Mouse (Mus musculus): ENCODE data around the gene Rbms2. TPM values are rescaled to one million over a fixed set of nuclear protein-coding genes. Genes with fewer than 3 reads are reported as not detected.
A peak's percentile ranks its signal among the peaks of the same experiment; 100 is the strongest.
"Not testable (repeated sequence)": the region's sequence is repeated elsewhere in the genome, so short reads cannot be mapped to it uniquely, and the experiment has no call there.

Rbms2 gene
- polyA plus RNA-seq, 1 experiment = 76.2 TPM

- Histone ChIP-seq H3K27ac (ENCODE audit: control insufficient read depth, insufficient read depth, low read length) (peak within 1 kb of the TSS; percentile 94), H3K4me1 (replicated peaks; ENCODE audit: control insufficient read depth, insufficient read depth, low read length) (peaks cover 22% of the 10 kb centered on the region)
- WGBS = under 1% methylated on average over 20 of the region's 20 CpGs
Observed at GRCm38 (mm10) chr10:128091564-128092505, 88.3 kb downstream of the Rbms2 start, which contains the start of gene Baz2a. Gene Baz2a (plus strand): TSS chr10:128091577.

GRCm38 (mm10) chr10:128090651-128091563 lies 89.2 kb downstream of the Rbms2 start:
- Histone ChIP-seq H3K36me3 (ENCODE audit: control insufficient read depth, insufficient read depth, low read length) (peaks cover 44% of the 10 kb centered on the region), H3K4me3 (ENCODE audit: control insufficient read depth, insufficient read depth, low read length) (peak overlapping the region; percentile 75), H3K27me3 (ENCODE audit: control insufficient read depth, insufficient read depth, low read length) (no peaks in the 10 kb centered on the region), H3K27ac (ENCODE audit: control insufficient read depth, insufficient read depth, low read length) (peak overlapping the region; percentile 94), H3K4me1 (replicated peaks; ENCODE audit: control insufficient read depth, insufficient read depth, low read length) (peaks cover 17% of the 10 kb centered on the region)
- WGBS = 5% methylated on average over 14 of the region's 14 CpGs
- DNase-seq = peak; percentile 92
- TF ChIP-seq CTCF (IDR thresholded peaks at IDR 0.05; ENCODE audit: borderline replicate concordance, control insufficient read depth, extremely low read depth, insufficient read depth, low read length, poor library complexity) (peak; percentile 67; the same call in 1 of the 2 replicates), POLR2A (IDR thresholded peaks at IDR 0.05; ENCODE audit: control insufficient read depth, extremely low read depth, insufficient read depth, low read length, poor library complexity) (no peak)

More at GRCm38 (mm10) chr10:128091564-128092505, 88.3 kb downstream of the Rbms2 start, which contains the start of gene Baz2a:
- TF ChIP-seq CTCF (IDR thresholded peaks at IDR 0.05; ENCODE audit: borderline replicate concordance, control insufficient read depth, extremely low read depth, insufficient read depth, low read length, poor library complexity) (no peak), POLR2A (IDR thresholded peaks at IDR 0.05; ENCODE audit: control insufficient read depth, extremely low read depth, insufficient read depth, low read length, poor library complexity) (peak; percentile 76)
- no peaks in the 10 kb centered on the region for H3K27me3 ChIP-seq (ENCODE audit: control insufficient read depth, insufficient read depth, low read length)
- peak within 1 kb of the TSS; percentile 75 for H3K4me3 ChIP-seq (ENCODE audit: control insufficient read depth, insufficient read depth, low read length)
- peaks cover 34% of the 10 kb centered on the region for H3K36me3 ChIP-seq (ENCODE audit: control insufficient read depth, insufficient read depth, low read length)
- DNase-seq = peak; percentile 84

DNA sequence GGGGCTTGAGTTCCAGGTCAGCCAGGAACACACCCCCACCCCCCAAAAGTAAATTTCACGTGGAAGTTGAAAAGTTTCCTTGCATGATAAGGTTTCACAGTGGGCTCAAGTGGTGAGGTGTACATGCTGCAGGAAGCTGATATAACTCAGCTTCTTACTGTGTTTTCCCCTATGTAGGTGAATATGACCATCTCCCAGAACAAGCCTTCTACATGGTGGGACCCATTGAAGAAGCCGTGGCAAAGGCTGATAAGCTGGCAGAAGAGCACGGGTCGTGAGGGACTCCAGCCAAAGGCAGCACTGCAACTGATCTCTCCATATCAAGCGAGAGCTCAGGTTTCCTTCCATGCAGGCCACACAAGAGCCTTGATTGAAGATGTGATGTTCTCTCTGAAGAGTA lies 90.3 kb downstream of the Rbms2 start:
- H3K36me3 ChIP-seq (ENCODE audit: control insufficient read depth, insufficient read depth, low read length) = peaks cover 54% of the 10 kb centered on the region
- WGBS = 90% methylated on average over 5 of the region's 5 CpGs

DNA sequence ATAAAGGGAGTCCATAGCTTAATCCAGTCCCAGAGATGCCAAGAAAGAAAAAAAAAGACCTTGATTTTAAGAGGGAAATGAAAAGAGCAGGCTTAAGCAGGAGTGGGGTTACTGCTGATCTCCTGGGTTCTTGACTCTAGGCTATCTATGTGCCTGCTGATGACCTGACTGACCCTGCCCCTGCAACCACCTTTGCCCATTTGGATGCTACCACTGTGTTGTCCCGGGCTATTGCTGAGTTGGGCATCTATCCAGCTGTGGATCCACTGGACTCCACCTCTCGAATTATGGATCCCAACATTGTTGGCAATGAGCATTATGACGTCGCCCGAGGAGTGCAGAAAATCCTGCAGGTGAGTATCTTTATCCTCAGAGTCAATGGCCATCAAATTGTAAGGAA lies 91.9 kb downstream of the Rbms2 start:
- H3K27ac ChIP-seq (ENCODE audit: control insufficient read depth, insufficient read depth, low read length) = no peak overlapping the region
- H3K4me1 ChIP-seq (replicated peaks; ENCODE audit: control insufficient read depth, insufficient read depth, low read length) = peaks cover 7% of the 10 kb centered on the region
- WGBS = 97% methylated on average over 5 of the region's 5 CpGs
- no peak for DNase-seq
- no peaks in the 10 kb centered on the region for H3K27me3 ChIP-seq (ENCODE audit: control insufficient read depth, insufficient read depth, low read length)
- peaks cover 57% of the 10 kb centered on the region for H3K36me3 ChIP-seq (ENCODE audit: control insufficient read depth, insufficient read depth, low read length)
- no peak overlapping the region for H3K4me3 ChIP-seq (ENCODE audit: control insufficient read depth, insufficient read depth, low read length)
- TF ChIP-seq POLR2A (IDR thresholded peaks at IDR 0.05; ENCODE audit: control insufficient read depth, extremely low read depth, insufficient read depth, low read length, poor library complexity) (no peak), CTCF (IDR thresholded peaks at IDR 0.05; ENCODE audit: borderline replicate concordance, control insufficient read depth, extremely low read depth, insufficient read depth, low read length, poor library complexity) (no peak)

More for the DNA sequence above, 90.3 kb downstream of the Rbms2 start:
- no peak for DNase-seq
- Histone ChIP-seq H3K4me3 (ENCODE audit: control insufficient read depth, insufficient read depth, low read length) (no peak overlapping the region), H3K4me1 (replicated peaks; ENCODE audit: control insufficient read depth, insufficient read depth, low read length) (peaks cover 15% of the 10 kb centered on the region), H3K27ac (ENCODE audit: control insufficient read depth, insufficient read depth, low read length) (no peak overlapping the region), H3K27me3 (ENCODE audit: control insufficient read depth, insufficient read depth, low read length) (no peaks in the 10 kb centered on the region)
- TF ChIP-seq POLR2A (IDR thresholded peaks at IDR 0.05; ENCODE audit: control insufficient read depth, extremely low read depth, insufficient read depth, low read length, poor library complexity) (no peak), CTCF (IDR thresholded peaks at IDR 0.05; ENCODE audit: borderline replicate concordance, control insufficient read depth, extremely low read depth, insufficient read depth, low read length, poor library complexity) (no peak)

DNA sequence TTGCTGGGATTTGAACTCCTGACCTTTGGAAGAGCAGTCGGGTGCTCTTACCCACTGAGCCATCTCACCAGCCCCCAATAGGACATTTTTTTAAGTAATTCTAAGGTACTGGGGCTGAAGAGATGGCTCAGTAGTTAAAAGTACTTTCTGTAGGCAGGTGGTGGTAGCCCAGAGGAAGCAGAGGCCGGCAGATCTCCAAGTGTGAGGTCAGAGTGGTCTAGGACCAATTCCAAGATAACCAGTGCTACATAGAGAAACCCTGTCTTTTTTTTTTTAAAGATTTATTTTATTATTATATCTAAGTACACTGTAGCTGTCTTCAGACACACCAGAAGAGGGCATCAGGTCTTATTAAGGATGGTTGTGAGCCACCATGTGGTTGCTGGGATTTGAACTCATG lies 92.9 kb downstream of the Rbms2 start:
- WGBS = 90% methylated on average over 2 of the region's 2 CpGs
- not testable (repeated sequence) for H3K27me3 ChIP-seq (ENCODE audit: control insufficient read depth, insufficient read depth, low read length); DNase-seq; H3K27ac ChIP-seq (ENCODE audit: control insufficient read depth, insufficient read depth, low read length); H3K4me1 ChIP-seq (replicated peaks; ENCODE audit: control insufficient read depth, insufficient read depth, low read length); H3K4me3 ChIP-seq (ENCODE audit: control insufficient read depth, insufficient read depth, low read length)
- H3K36me3 ChIP-seq (ENCODE audit: control insufficient read depth, insufficient read depth, low read length) = peaks cover 57% of the 10 kb centered on the region

DNA sequence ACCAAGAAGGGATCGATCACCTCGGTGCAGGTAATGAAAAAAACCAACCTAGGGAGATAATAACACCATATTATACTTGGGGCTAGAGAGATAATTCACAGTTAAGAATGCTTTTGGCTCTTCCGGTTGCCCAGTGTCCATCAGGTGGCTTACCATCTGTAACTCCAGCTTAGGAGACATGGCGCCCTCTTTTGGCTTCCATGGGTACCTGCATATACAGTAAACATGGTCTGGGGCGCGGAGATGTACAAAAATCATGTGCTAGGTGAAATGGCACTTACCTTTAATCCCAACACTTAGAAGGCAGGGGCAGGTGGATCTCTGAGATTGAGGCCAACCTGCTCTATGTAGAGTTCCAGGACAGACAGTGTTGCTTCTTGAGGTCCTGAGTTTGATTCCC lies 93.7 kb downstream of the Rbms2 start:
- no peak overlapping the region for H3K27ac ChIP-seq (ENCODE audit: control insufficient read depth, insufficient read depth, low read length)
- 80% methylated on average over 6 of the region's 6 CpGs for WGBS
- peak; percentile 38 for DNase-seq
- TF ChIP-seq CTCF (IDR thresholded peaks at IDR 0.05; ENCODE audit: borderline replicate concordance, control insufficient read depth, extremely low read depth, insufficient read depth, low read length, poor library complexity) = no peak
- TF ChIP-seq POLR2A (IDR thresholded peaks at IDR 0.05; ENCODE audit: control insufficient read depth, extremely low read depth, insufficient read depth, low read length, poor library complexity) = no peak
- H3K4me3 ChIP-seq (ENCODE audit: control insufficient read depth, insufficient read depth, low read length) = no peak overlapping the region
- H3K27me3 ChIP-seq (ENCODE audit: control insufficient read depth, insufficient read depth, low read length) = no peaks in the 10 kb centered on the region
- H3K4me1 ChIP-seq (replicated peaks; ENCODE audit: control insufficient read depth, insufficient read depth, low read length) = peaks cover 7% of the 10 kb centered on the region
- H3K36me3 ChIP-seq (ENCODE audit: control insufficient read depth, insufficient read depth, low read length) = peaks cover 57% of the 10 kb centered on the region
